Mouse (Mus musculus) bone marrow macrophage, adult 2 months (primary cell): ENCODE measurements around the gene Sept8. TPM values are rescaled to one million over a fixed set of nuclear protein-coding genes. Genes with fewer than 3 reads are reported as not detected.

Source experiments
- H3K27ac ChIP-seq: 2 replicates; pipeline ENCODE4 v1.5.1; 2012; ENCODE audit warnings: low read depth, low read length; ENCODE audit not compliant: insufficient read depth
- H3K4me1 ChIP-seq: 2 replicates; pipeline ENCODE4 v1.6.1; 2012; ENCODE audit warnings: low read length; ENCODE audit not compliant: control insufficient read depth, insufficient read depth
- H3K4me3 ChIP-seq: 2 replicates; pipeline ENCODE4 v1.5.1; 2012; ENCODE audit warnings: mild to moderate bottlenecking, low read length, moderate library complexity; ENCODE audit not compliant: insufficient read depth
- CTCF ChIP-seq: IDR thresholded peaks from 2 replicates; pipeline ENCODE4 v1.5.1; 2012; ENCODE audit warnings: low read depth, mild to moderate bottlenecking, low read length, moderate library complexity
- POLR2A ChIP-seq: IDR thresholded peaks from 2 replicates; pipeline ENCODE4 v1.6.1; 2012; ENCODE audit warnings: mild to moderate bottlenecking, low read depth, low read length, borderline replicate concordance
- polyA plus RNA-seq: library from polyadenylated mRNA; stranded (reverse); fragments of >200 nt; gene quantifications from 2 replicates; pipeline ENCODE4 v1.2.4, GENCODE M21; 2012; ENCODE audit not compliant: missing spikeins, insufficient read depth, insufficient read length

Gene Sept8
- 65.1 and 70.0 TPM in 2 replicates for polyA plus RNA-seq

DNA sequence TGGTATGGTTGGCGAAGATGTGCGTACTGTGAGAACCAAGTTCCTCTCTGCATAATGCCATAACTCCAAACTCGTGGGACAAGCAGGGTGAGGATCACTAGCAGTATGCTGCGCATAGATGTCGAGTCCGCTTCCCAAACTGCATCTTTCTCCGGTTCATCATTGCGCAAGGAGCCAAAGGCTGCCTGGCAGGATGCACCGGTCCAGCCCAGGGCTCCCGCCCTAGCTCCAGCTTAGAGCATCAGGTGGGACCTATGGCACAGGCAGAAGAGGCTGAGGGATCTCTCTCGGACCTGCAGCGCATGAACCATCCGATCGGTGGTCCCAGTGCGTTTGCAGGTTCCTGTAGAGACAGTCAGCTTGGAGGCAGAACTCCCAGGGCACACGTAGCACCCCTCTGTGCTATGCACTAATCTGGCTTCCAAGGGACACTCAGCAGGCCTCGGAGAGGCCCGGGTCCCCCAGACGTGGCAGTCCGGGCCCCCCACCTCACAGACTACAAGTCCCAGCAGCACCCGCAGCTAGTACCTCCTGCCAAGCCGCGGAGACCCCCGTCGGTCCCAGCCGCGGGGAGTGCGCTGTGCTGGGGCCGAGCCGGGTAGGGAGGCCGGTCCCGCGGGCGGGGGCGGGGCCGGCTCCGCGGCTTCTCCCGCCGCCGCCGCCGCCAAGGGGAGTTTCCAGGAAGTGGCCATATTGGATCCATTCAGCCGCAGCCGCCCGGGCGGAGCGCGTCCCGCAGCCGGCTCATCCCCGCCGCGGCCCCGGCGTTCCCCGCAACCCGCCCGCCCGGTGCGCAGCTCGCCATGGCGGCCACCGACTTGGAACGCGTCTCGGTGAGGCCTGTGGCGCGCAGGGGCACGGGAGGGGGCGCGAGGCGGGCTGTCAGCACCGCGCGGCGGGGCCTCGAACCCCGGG is at the start of gene Sept8:
Gene Sept8 (plus strand): TSS at position 51 of the 915 bp plus-strand sequence.
- H3K27ac ChIP-seq, result peak within 1 kb of the TSS; percentile 51
- H3K4me3 ChIP-seq, result peak within 1 kb of the TSS; percentile 92
- no peak for TF ChIP-seq CTCF
- no peak for TF ChIP-seq POLR2A
- H3K4me1 ChIP-seq, result peaks cover 13% of the 10 kb centered on the region

DNA sequence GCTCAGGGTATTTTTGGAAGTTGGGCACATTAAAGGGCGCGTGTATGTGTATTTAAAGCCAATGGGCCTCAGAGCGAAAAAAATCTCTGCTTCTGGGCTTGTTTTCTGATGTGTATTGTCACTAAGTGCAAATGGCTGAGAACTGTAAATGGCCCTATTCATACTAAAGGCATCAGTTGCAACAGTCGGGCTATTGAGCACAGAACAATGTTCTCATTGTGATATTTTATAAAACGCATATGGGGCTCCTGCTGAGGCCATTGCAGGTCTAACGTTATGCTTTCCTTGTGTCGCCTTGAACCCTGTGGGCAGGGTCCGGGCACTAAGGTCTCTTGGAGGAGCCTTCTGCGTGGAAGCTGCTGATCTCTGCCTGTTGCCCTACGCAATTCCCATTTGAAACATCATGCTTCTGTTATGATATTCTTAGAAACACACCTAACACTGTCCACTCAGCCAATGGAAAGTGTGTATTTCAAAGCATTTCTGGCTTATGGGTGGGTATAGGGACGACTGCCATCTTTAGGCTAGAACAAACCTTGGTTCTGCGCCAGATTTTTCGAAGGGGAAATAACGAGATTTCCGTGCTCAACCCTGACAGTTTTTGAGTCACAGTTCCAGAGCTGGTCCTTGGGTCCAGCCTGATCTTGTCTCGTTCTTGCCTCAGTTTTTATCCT is 49.6 kb upstream of the Sept8 start:
- TF ChIP-seq POLR2A (no peak), CTCF (no peak)
- Histone ChIP-seq H3K4me3 (no peak overlapping the region; the same call in 1 of the 2 replicates), H3K4me1 (no peaks in the 10 kb centered on the region), H3K27ac (no peak overlapping the region)

DNA sequence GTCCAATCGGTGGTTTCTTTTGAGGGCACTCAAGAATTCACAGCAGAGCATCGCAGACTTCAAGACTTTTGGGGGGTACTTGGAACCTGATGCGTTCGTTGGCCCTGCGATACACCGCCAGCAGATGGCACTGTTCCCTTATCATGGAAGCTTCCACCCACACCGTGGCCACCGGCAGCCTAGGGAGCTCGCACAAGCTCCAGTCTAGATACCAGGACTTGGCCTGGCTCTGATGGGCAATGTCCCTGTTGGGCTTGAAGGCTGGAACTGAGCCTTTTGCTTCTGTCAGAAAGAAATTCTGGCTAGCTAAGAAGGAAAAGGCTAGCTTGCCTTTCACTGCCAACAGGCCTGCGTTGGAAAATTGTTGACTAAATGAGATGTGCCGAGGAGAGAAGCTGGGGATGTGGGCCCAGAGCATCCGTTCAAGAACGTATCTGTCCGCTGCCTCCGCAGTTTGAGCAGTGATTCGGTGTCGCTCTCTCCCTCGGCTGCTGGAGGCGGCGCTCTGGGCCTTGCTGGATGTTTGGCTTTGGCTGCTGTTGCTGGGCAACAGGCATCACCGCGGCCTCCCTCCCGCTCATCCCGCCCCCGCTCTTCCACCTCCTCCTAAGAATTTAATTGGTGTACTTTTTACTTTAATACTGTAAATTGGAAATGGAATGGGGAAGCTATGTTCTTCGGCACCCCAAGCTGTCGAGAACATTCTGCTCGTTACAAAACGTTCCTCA is 48.9 kb upstream of the Sept8 start, which contains the start of gene Gm9837:
Gene Gm9837 (minus strand): TSS at position 512 of the 728 bp plus-strand sequence.
- TF ChIP-seq POLR2A (no peak), CTCF (peak; percentile 99)
- Histone ChIP-seq H3K4me1 (no peaks in the 10 kb centered on the region), H3K4me3 (no peak within 1 kb of the TSS; the same call in 1 of the 2 replicates), H3K27ac (no peak within 1 kb of the TSS)

DNA sequence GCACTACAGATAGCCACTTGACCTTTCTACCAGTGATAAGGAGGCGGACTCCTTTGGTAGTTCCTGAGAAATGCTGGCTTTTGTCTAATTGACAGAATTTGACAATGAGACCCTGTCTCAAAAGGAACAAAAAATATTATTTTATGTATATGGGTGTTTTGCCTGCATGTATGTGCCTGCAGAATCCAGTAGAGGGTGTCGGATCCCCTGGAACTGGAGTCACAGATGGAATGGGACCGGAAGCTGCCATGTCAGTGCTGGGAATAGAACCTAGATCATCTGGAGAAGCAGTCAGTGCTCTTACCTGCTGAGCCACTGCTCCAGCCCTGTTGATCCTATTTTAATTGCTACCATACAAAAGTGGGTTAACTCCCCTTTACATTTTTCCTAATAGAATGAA is 46.3 kb upstream of the Sept8 start:
- H3K4me1 ChIP-seq, result no peaks in the 10 kb centered on the region
- TF ChIP-seq CTCF, result no peak
- H3K27ac ChIP-seq, result no peak overlapping the region

DNA sequence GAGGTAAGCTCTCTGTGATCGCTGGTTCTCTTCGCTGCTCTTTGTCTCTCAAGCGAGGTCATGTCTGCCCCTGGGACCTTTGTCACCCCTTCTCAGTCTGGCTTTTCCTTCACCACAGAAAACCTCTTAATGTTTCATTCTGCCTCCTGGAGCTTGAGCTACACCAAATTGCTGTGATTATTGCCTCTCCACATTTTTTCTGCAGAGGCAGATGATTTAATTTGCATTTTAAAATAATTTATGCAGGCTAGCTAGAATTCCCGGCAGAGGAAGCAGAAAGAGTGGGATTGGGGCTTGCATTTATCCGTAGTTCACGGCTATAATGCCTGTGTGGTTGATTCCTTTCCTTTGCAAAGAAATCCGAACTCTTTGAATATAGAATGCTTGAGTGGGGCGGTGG is 43.4 kb upstream of the Sept8 start:
- Histone ChIP-seq H3K4me1 (no peaks in the 10 kb centered on the region), H3K27ac (no peak overlapping the region), H3K4me3 (no peak overlapping the region)
- TF ChIP-seq POLR2A (no peak), CTCF (no peak)

More for the DNA sequence above, 46.3 kb upstream of the Sept8 start:
- no peak overlapping the region for H3K4me3 ChIP-seq

DNA sequence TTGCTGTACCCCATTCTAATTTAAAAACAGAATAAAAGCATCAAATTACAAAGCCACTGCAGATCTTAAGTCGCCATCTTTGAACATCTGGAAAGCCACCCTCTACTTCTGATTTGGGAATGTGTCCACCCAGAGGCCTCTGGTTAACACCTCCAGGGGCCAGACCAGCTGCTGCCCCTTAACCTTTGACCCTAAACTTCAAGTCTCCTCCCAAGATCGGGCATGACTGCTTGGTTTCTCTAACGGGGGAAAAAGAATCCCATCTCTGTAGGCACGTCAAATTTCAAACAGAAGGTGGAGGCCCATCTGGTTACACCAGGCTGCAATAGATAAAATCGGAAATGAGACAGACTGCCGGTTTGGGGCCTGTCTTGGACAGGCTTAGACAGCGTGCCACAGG is 41.2 kb upstream of the Sept8 start:
- Histone ChIP-seq H3K4me1 (no peaks in the 10 kb centered on the region), H3K4me3 (no peak overlapping the region), H3K27ac (no peak overlapping the region)
- TF ChIP-seq CTCF, result no peak
- no peak for TF ChIP-seq POLR2A

DNA sequence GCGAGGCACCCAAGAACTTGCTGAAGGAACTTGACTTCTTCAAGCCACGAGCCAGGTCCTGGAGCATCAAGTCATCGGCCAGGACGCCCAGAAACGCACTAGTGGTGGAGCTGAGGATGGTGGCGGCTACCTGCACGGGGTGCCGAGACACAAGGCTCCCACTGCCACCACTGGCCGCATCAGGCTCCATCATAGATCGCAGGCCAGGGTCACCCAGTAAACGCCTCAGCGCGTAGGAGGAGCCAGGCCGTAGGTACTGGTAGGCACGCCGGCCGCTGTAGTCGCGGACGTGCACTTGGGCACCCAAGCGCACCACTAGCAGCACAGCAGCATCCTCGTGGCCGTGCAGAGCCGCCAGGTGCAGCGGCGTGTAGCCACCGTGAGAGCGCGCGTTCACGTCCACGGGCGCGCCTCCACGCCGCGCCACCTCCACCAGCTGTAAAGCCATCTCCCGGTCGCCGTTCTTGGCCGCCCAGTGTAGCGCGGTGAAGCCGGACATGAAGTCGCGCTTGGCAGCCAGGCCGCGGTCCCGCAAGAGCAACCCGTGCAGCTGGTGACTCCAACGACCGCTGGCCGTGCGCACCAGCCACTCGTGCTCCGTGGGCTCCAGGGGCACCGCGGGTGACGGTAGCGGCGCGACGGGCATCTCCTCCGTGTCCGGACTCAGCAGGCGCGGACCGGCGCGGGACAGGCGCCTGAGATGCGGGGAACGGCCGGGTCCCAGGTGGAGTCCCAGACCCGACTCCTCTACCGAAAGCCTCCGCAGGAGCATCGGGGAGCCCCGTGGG is 40.5 kb upstream of the Sept8 start:
- no peaks in the 10 kb centered on the region for H3K4me1 ChIP-seq
- peak overlapping the region; percentile 39 for H3K4me3 ChIP-seq
- TF ChIP-seq POLR2A, result no peak
- no peak overlapping the region for H3K27ac ChIP-seq

DNA sequence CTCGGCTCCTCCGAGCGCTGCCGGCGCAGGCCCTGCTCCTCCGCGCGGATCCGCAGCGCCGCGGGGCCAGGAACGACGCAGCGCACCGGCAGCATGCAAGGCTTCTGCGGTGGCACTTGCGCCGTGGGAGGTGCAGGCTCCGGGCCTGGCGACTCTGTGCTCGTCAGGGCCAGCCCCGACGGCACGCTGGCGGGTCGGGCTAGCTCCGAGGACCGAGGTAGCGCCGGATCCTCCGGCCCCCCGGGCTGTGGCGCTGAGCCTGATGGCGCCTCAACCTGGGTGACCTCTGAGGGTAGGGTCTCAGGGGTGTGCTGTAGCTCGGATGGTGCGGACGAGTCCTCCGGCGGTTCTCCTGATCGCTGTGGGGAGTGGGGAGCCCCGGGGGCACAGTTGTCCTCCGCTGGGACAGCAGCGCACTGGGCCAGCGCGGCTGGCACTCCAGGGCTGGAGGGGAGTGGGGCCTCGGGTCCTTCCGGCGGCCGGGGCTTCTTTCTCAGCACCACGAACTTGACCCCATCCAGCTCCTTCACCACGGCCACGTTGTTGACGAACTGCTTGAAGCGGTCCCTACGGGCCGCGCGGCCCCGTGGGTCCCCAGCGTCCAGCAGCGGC is 39.8 kb upstream of the Sept8 start:
- Histone ChIP-seq H3K4me1 (no peaks in the 10 kb centered on the region), H3K27ac (no peak overlapping the region)

DNA sequence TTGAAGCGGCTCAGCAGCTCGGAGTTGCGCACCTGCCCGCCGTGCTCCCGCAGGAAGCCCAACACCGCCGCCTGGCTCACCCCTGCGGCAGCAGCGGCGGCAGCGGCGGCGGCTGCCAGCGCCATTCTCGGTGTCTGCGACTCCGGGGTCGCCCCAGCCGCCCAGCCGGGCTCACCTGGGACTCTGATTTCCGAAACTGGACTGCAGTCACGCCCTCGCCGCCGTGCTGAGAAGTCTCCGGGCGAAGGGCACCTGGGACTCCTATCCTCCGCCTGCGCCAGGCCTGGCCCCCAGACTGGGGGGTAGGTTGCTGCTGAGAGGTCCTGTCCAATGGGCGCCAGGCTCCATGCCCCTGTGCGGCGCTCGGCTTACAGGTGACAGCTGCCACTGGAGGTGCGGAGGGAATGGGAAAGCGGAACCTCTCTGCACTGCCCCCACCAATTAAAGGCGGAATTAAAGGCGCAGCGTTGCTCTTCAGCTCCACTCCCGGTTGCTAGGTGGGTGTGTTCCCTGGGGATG is 39.2 kb upstream of the Sept8 start, which contains the start of the genes Gm9945 and Sowaha:
Gene Gm9945 (plus strand): TSS at position 384 of the 519 bp plus-strand sequence.
Gene Sowaha (minus strand): TSS at position 492 of the 519 bp plus-strand sequence.
- Histone ChIP-seq H3K27ac (no peak within 1 kb of the TSS), H3K4me1 (no peaks in the 10 kb centered on the region), H3K4me3 (peak within 1 kb of the TSS; percentile 57)
- TF ChIP-seq POLR2A, result no peak
- no peak for TF ChIP-seq CTCF

More for the DNA sequence above, 39.8 kb upstream of the Sept8 start:
- peak overlapping the region; percentile 57 for H3K4me3 ChIP-seq
- TF ChIP-seq CTCF (no peak), POLR2A (no peak)
